Mouse (Mus musculus): ENCODE measurements around the gene Gm15737. TPM values are rescaled to one million over a fixed set of nuclear protein-coding genes. Genes with fewer than 3 reads are reported as not detected.
A peak's percentile ranks its signal among the peaks of the same experiment; 100 is the strongest.

The Gm15737 gene
- polyA plus RNA-seq, 1 experiment from 2014 or later: 0.34 TPM

GRCm38 (mm10) chr6:92920938-92921689, 52.0 kb downstream of the Gm15737 start:
- Histone ChIP-seq H3K27ac (ENCODE audit: low read length) (peak overlapping the region; percentile 61), H3K36me3 (ENCODE audit: control insufficient read depth, insufficient read depth) (no peaks in the 10 kb centered on the region), H3K9me3 (replicated peaks; ENCODE audit: control insufficient read depth, low read length) (no peaks in the 10 kb centered on the region), H3K4me1 (ENCODE audit: control insufficient read depth, insufficient read depth, low read length) (peaks cover 32% of the 10 kb centered on the region), H3K9ac (ENCODE audit: low read length) (no peak overlapping the region), H3K4me3 (ENCODE audit: low read length) (no peak overlapping the region), H3K4me2 (ENCODE audit: low read depth, low read length) (no peak overlapping the region), H3K27me3 (ENCODE audit: control insufficient read depth, insufficient read depth, low read length) (no peaks in the 10 kb centered on the region)
- 55% methylated on average over 10 of the region's 10 CpGs for WGBS
- ATAC-seq (replicated peaks; ENCODE audit: extremely low read depth, insufficient read depth, low FRiP score): no peak

- WGBS: 11% methylated on average over 4 of the region's 4 CpGs
- Histone ChIP-seq H3K9ac (ENCODE audit: low read length) (no peak overlapping the region), H3K4me3 (ENCODE audit: low read length) (no peak overlapping the region), H3K4me1 (ENCODE audit: control insufficient read depth, insufficient read depth, low read length) (peaks cover 32% of the 10 kb centered on the region), H3K36me3 (ENCODE audit: control insufficient read depth, insufficient read depth) (peaks cover 2% of the 10 kb centered on the region; the same call in 1 of the 2 replicates), H3K4me2 (ENCODE audit: low read depth, low read length) (no peak overlapping the region; the same call in 1 of the 2 replicates), H3K9me3 (replicated peaks; ENCODE audit: control insufficient read depth, low read length) (no peaks in the 10 kb centered on the region), H3K27ac (ENCODE audit: low read length) (peak overlapping the region; percentile 33), H3K27me3 (ENCODE audit: control insufficient read depth, insufficient read depth, low read length) (no peaks in the 10 kb centered on the region)
- ATAC-seq (replicated peaks; ENCODE audit: extremely low read depth, insufficient read depth, low FRiP score): peak; percentile 37; the same call in 1 of the 2 replicates
Observed at GRCm38 (mm10) chr6:92921843-92922242, 52.7 kb downstream of the Gm15737 start.

- Histone ChIP-seq H3K4me3 (ENCODE audit: low read length) (no peak overlapping the region), H3K4me2 (ENCODE audit: low read depth, low read length) (no peak overlapping the region), H3K9me3 (replicated peaks; ENCODE audit: control insufficient read depth, low read length) (no peaks in the 10 kb centered on the region), H3K9ac (ENCODE audit: low read length) (0 out of 2 replicates have a peak overlapping the region, but pooled peaks have one; percentile 13), H3K27ac (ENCODE audit: low read length) (0 out of 2 replicates have a peak overlapping the region, but pooled peaks have one; percentile 43), H3K36me3 (ENCODE audit: control insufficient read depth, insufficient read depth) (peaks cover 2% of the 10 kb centered on the region; the same call in 1 of the 2 replicates), H3K27me3 (ENCODE audit: control insufficient read depth, insufficient read depth, low read length) (no peaks in the 10 kb centered on the region), H3K4me1 (ENCODE audit: control insufficient read depth, insufficient read depth, low read length) (peaks cover 24% of the 10 kb centered on the region)
- ATAC-seq (replicated peaks; ENCODE audit: extremely low read depth, insufficient read depth, low FRiP score): no peak
- WGBS: 31% methylated on average over 8 of the region's 8 CpGs
Observed at GRCm38 (mm10) chr6:92924536-92924935, 55.4 kb downstream of the Gm15737 start.

GRCm38 (mm10) chr6:92928261-92928660, 59.1 kb downstream of the Gm15737 start:
- Histone ChIP-seq H3K4me3 (ENCODE audit: low read length) (no peak overlapping the region), H3K4me1 (ENCODE audit: control insufficient read depth, insufficient read depth, low read length) (peaks cover 10% of the 10 kb centered on the region), H3K4me2 (ENCODE audit: low read depth, low read length) (no peak overlapping the region), H3K27me3 (ENCODE audit: control insufficient read depth, insufficient read depth, low read length) (no peaks in the 10 kb centered on the region), H3K9ac (ENCODE audit: low read length) (no peak overlapping the region), H3K27ac (ENCODE audit: low read length) (no peak overlapping the region), H3K36me3 (ENCODE audit: control insufficient read depth, insufficient read depth) (peaks cover 8% of the 10 kb centered on the region), H3K9me3 (replicated peaks; ENCODE audit: control insufficient read depth, low read length) (no peaks in the 10 kb centered on the region)
- WGBS: 78% methylated on average over 5 of the region's 5 CpGs
- no peak for ATAC-seq (replicated peaks; ENCODE audit: extremely low read depth, insufficient read depth, low FRiP score)

Other genes starting within 250 kb of the Gm15737 start
- gene Prickle2, start 163.2 kb upstream of the Gm15737 start, polyA plus RNA-seq (2015; fragmentation: Nextera tagmentation; extraction: Ambion mirVana): 4.2 and 4.7 TPM in 2 replicates
- gene A730049H05Rik, start 52.9 kb upstream of the Gm15737 start, polyA plus RNA-seq (2015; fragmentation: Nextera tagmentation; extraction: Ambion mirVana): 2.3 and 2.5 TPM in 2 replicates
- gene Adamts9, start 74.1 kb downstream of the Gm15737 start, polyA plus RNA-seq (2015; fragmentation: Nextera tagmentation; extraction: Ambion mirVana): 6.3 and 7.7 TPM in 2 replicates

Measured in heart, embryonic 16.5 days (tissue).